Mouse (Mus musculus): ENCODE measurements around the gene Zdhhc14.

- no peak for TF ChIP-seq MYOG (IDR thresholded peaks at IDR 0.05; ENCODE audit: control insufficient read depth in 1 of 3, insufficient read depth in 1 of 3, insufficient read length in 2 of 3, low read depth in 2 of 3)
- no peak for TF ChIP-seq SRF (IDR thresholded peaks at IDR 0.05; ENCODE audit: control insufficient read depth, insufficient read length, low read depth)
Measured at GRCm38 (mm10) chr17:5785238-5785637, 292.9 kb downstream of the Zdhhc14 start.
